Mouse (Mus musculus) cortical plate, adult 2 months (tissue): ENCODE data around the gene Mxd4.

Experiments used
- CTCF ChIP-seq: fragments of 200-500 bp; IDR thresholded peaks from 2 replicates; pipeline ENCODE4 v1.5.1; 2011; ENCODE audit warnings: mild to moderate bottlenecking, control low read depth, low read length; ENCODE audit not compliant: insufficient read depth; ENCODE audit errors: extremely low read depth
- POLR2A ChIP-seq: fragments of 200-500 bp; IDR thresholded peaks from 2 replicates; pipeline ENCODE4 v1.6.1; 2011; ENCODE audit warnings: mild to moderate bottlenecking, low read length, control low read depth; ENCODE audit not compliant: insufficient read depth; ENCODE audit errors: extremely low read depth

DNA sequence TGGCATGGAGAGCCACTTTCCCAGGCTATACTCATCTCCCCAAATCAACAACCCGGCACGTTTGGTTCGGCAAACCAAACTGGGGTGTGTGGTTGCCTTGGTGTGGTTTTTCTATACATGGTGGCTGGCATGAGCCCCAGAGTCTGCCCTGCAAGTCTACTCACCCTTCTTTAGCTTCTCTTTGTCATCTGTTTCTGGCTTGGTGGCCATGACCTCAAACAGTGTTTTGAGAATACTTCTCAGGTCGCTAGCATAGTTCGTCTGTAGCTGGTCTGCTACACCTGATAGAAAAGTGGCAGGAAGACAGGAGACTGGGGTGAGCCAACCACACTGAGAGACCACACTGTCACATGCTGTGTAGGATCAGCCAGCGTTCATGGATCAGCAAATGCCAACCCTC is 11.1 kb upstream of the Mxd4 start:
- no peak for TF ChIP-seq POLR2A
- TF ChIP-seq CTCF, result no peak
